Mouse (Mus musculus): ENCODE data around the gene B4galt4.

DNA sequence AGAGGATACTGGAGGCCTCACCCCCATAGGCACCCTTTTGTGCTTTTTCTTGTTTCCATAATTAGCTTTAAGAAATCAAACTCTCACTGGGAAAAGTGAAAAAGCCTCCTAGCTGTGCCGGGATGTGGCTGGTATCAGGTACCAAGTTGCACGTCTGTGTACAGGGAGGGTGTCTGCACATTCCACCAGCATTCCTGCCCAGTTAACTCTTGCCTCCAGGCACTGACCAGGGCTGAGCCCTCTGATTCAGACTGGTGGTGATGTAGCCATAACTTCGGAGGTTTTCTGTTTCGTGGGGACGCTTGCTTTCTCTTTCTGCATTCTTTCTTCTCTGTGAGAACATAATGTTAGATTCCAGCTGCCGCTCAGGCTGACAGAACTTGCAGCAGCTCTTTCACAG lies 51.1 kb downstream of the B4galt4 start:
- TF ChIP-seq CTCF (IDR thresholded peaks at IDR 0.05; ENCODE audit: borderline replicate concordance, insufficient read depth, low read depth, low read length) (no peak), POLR2A (IDR thresholded peaks at IDR 0.05; ENCODE audit: borderline replicate concordance, insufficient read depth, low read length) (no peak)

Data from cerebellum, adult 2 months (tissue).